Mouse (Mus musculus) heart, adult 2 months (tissue): Measurements from ENCODE around the gene Vasn. TPM values are rescaled to one million over a fixed set of nuclear protein-coding genes. Genes with fewer than 3 reads are reported as not detected.
"Not testable (repeated sequence)": the region's sequence is repeated elsewhere in the genome, so short reads cannot be mapped to it uniquely, and the experiment has no call there.

Experiments used
- DNase-seq, 2 experiments: peaks; one replicate each; pipeline ENCODE4 v3.0.0; 2021
- H3K27ac ChIP-seq: fragments of 200-600 bp; 2 replicates; pipeline ENCODE4 v1.8.1; 2022
- H3K27me3 ChIP-seq: fragments of 200-500 bp; 2 replicates; pipeline ENCODE4 v1.6.1; 2012; ENCODE audit warnings: mild to moderate bottlenecking, low read length, inconsistent platforms, mixed read lengths; ENCODE audit not compliant: control insufficient read depth, insufficient read depth
- H3K36me3 ChIP-seq: fragments of 200-500 bp; 2 replicates; pipeline ENCODE4 v1.6.1; 2012; ENCODE audit warnings: low read length, inconsistent platforms; ENCODE audit not compliant: control insufficient read depth, insufficient read depth
- H3K4me1 ChIP-seq: fragments of 200-500 bp; 2 replicates; pipeline ENCODE4 v1.6.1; 2011; ENCODE audit warnings: low read length; ENCODE audit not compliant: control insufficient read depth, insufficient read depth
- H3K4me3 ChIP-seq: fragments of 200-600 bp; 2 replicates; pipeline ENCODE4 v1.8.1; 2022
- H3K79me2 ChIP-seq: fragments of 200-500 bp; replicated peaks from 2 replicates; pipeline ENCODE4 v1.6.1; 2012; ENCODE audit warnings: mild to moderate bottlenecking, inconsistent platforms, low read length, moderate library complexity, mixed read lengths; ENCODE audit not compliant: control insufficient read depth, insufficient read depth
- H3K9ac ChIP-seq: fragments of 200-500 bp; 2 replicates; pipeline ENCODE4 v1.6.1; 2012; ENCODE audit warnings: low read depth, mild to moderate bottlenecking, control low read depth, inconsistent platforms, low read length, mixed read lengths
- CTCF ChIP-seq: fragments of 200-600 bp; IDR thresholded peaks from 2 replicates; pipeline ENCODE4 v1.8.1; 2022; ENCODE audit warnings: antibody characterized with exemption, mild to moderate bottlenecking, moderate library complexity
- EP300 ChIP-seq: fragments of 200-500 bp; IDR thresholded peaks from 2 replicates; pipeline ENCODE4 v1.6.1; 2011; ENCODE audit warnings: low read depth, low read length, control low read depth; ENCODE audit not compliant: insufficient read depth
- POLR2A ChIP-seq: fragments of 200-500 bp; IDR thresholded peaks from 2 replicates; pipeline ENCODE4 v1.6.1; 2011; ENCODE audit warnings: mild to moderate bottlenecking, low read depth, low read length, control low read depth; ENCODE audit not compliant: insufficient read depth
- WGBS: fragments of 180-500 bp; shearing (Covaris S2); methylation state at CpG from one replicate; pipeline ENCODE4 v1.1.7; 2018; 5-methylcytosine and 5-hydroxymethylcytosine counted together
- intact Hi-C: fragments of 180-260 bp; cut with DNase I; formaldehyde crosslinking; loops from one replicate; pipeline ENCODE4 v1.15.1; 2025
- polyA plus RNA-seq: library from polyadenylated mRNA; depleted of rRNA; stranded (reverse); fragments of >200 nt; gene quantifications from 2 replicates; pipeline ENCODE4 v1.2.3, GENCODE M21; 2012
- total RNA-seq, 2 experiments: library from RNA; stranded (reverse); gene quantifications; 2 replicates each; pipeline ENCODE4 v1.2.3; 2021

The Vasn gene
- total and polyA plus RNA-seq, 3 experiments = 9.2 to 23.9 (median 10.5) TPM

DNA sequence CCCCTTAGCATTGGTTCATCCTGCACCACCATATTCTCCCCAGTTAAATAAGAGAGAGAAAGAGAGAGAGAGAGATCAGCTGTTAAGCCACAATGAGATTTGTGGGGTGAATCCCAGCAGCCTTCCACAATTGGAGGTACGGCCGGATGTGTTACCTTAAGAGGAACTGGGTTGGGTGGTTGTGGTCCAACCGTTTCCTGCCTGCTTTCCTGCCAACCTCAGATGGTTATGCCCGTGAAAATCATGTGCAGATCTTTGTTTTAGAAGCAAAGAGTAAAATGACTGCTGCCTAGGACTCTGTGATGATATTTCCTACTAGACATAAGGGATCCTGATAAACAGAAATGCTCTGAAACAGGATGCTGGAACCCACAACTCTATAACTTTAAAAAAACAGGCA, 34.4 kb downstream of the Vasn start:
- H3K27me3 ChIP-seq = no peaks in the 10 kb centered on the region
- H3K4me1 ChIP-seq = peaks cover 2% of the 10 kb centered on the region; the same call in 1 of the 2 replicates
- H3K79me2 ChIP-seq = no peaks in the 10 kb centered on the region
- H3K9ac ChIP-seq = no peak overlapping the region
- TF ChIP-seq POLR2A = no peak
- TF ChIP-seq EP300 = no peak
- no peak for TF ChIP-seq CTCF
- intact Hi-C loops = no loop called here
- H3K36me3 ChIP-seq = no peaks in the 10 kb centered on the region
- no peak for DNase-seq
- no peak overlapping the region for H3K4me3 ChIP-seq
- no peak overlapping the region for H3K27ac ChIP-seq
- WGBS = 46% methylated on average over 4 of the region's 4 CpGs

DNA sequence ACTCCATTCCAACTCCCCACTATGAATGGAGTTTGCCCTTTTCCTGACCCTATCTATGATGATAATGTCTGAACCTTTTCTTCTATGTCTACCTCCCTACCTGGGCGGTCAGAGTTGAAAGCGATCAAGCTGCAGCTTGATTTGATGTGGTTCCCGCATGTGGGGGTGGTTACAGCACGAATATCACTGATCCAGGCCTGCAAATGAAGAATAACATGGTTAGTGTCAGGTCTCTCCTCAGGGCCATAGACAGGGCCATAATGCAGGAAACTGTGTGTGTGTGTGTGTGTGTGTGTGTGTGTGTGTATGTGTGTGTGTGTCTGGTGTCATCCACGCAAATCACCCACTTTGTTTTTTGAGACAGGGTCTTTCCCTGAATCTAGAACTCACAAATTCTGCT, 37.1 kb downstream of the Vasn start:
- Histone ChIP-seq H3K9ac (no peak overlapping the region), H3K27ac (no peak overlapping the region), H3K27me3 (no peaks in the 10 kb centered on the region), H3K36me3 (no peaks in the 10 kb centered on the region), H3K4me3 (no peak overlapping the region), H3K4me1 (peaks cover 2% of the 10 kb centered on the region; the same call in 1 of the 2 replicates), H3K79me2 (no peaks in the 10 kb centered on the region)
- WGBS = 91% methylated on average over 5 of the region's 5 CpGs
- DNase-seq = no peak
- TF ChIP-seq CTCF (no peak), POLR2A (no peak), EP300 (no peak)
- intact Hi-C loops = no loop called here

DNA sequence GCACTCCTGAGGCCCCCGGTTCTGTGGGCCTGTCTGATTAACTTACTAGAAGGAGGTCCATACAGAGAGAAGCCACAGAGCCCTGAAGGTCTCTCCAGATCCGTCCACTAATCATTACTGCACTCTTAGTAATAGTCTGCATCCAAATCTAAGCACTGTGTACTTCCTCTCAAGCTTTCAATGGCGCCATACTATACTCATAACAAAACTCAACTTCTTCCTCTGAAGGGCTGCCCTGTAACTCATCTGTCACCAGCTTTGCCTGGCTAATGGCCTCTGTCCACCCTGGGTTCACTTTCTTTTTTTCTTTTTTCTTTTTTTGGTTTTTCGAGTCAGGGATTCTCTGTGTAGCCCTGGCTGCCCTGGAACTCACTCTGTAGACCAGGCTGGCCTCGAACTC, 38.3 kb downstream of the Vasn start:
- peaks cover 2% of the 10 kb centered on the region; the same call in 1 of the 2 replicates for H3K4me1 ChIP-seq
- no peak for DNase-seq
- TF ChIP-seq CTCF (no peak), POLR2A (no peak), EP300 (no peak)
- no peak overlapping the region for H3K9ac ChIP-seq
- H3K27ac ChIP-seq = no peak overlapping the region
- H3K27me3 ChIP-seq = no peaks in the 10 kb centered on the region
- intact Hi-C loops = loop anchor here (2.0 kb wide), 1 partner anchor 113 kb away; the partner anchor contains the start of gene Cdip1
- no peaks in the 10 kb centered on the region for H3K36me3 ChIP-seq
- no peak overlapping the region for H3K4me3 ChIP-seq
- 77% methylated on average over 5 of the region's 5 CpGs for WGBS
- no peaks in the 10 kb centered on the region for H3K79me2 ChIP-seq

DNA sequence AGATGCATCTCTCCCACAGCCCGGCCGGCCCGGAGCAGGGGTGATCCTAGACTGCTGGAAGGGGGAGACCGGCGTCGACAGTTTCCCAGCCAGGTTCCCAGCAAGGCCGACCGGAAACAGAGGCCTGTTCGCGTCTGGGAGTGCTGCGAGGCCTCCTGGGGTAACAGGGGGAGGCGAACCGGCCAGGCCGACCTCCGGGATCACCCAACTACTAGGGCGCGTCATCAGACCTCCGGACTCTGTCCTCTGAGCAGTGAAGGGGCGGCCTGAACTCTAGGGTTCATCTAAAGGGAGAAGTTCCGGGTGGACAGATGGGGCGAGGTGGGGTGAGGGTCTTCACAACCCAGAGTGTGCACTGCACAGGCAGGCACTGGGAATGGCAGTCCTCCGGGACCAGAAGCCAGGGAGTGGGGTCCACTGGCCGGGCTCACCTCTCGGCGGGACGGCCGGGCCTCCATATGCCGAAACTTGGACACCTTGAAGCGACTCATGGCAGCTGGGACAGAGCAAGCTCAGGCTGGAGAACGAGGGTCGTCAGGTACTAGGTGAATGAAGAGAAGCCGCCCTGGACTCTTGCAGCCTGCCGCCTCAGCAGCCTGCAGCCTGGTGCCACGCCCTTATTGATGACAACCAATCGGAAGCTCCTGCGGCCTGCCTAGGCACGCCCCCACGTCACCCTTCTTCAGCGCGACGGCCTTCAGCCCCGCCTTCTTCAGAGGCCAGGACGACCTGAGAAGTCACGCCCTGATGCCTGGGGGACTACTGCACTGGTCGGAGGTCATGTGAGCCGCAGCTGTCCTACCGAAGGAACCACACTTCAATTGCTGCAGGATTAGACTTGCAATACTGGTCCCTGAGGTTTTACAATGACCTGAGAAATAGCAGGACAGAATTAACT, 39.6 kb downstream of the Vasn start, which contains the start of gene Coro7:
Coro7 (minus strand) TSS at position 657 of the 898 bp plus-strand sequence.
- WGBS = 1% methylated on average over 47 of the region's 47 CpGs
- Histone ChIP-seq H3K9ac (peak within 1 kb of the TSS; percentile 56), H3K27me3 (no peaks in the 10 kb centered on the region), H3K36me3 (no peaks in the 10 kb centered on the region), H3K27ac (peak within 1 kb of the TSS; percentile 62), H3K4me1 (peaks cover 3% of the 10 kb centered on the region), H3K79me2 (peaks cover under 1% of the 10 kb centered on the region; the same call in 1 of the 2 replicates), H3K4me3 (peak within 1 kb of the TSS; percentile 88)
- peak; percentile 90 to 94 for DNase-seq
- intact Hi-C loops = loop anchor here (2.0 to 10.0 kb wide), 2 partner anchors 111 to 185 kb away; partner anchors contain the start of gene Cdip1
- TF ChIP-seq POLR2A (peak; percentile 75), EP300 (no peak), CTCF (no peak)

DNA sequence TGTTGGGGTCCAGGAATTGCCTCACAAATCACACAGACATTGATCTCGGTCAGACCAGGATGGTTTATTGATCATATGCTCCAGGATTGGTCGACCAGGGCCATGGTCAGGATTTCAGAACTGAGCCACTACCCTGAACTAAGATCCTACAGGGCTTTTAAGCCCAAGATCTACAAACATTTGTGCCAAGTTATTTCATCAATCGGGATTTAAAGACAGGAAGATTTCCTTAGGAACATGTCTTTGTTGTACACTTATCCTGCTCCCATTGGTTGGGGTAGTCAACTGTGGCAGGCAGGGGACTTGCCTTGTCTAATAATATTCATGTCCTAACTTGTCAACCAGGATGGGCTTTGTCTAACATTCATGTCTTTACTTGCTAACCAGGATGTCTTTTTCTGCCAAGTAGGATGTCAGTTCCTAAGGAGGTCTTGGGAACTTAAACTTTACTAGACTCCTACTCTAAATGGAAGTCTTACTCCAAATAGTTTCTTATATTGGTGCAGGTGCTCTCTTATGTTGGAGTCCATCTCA, 41.2 kb downstream of the Vasn start:
- H3K27me3 ChIP-seq, H3K27ac ChIP-seq, H3K4me3 ChIP-seq, H3K36me3 ChIP-seq, DNase-seq, H3K9ac ChIP-seq, H3K4me1 ChIP-seq, H3K79me2 ChIP-seq: not testable (repeated sequence)
- 76% methylated on average over 3 of the region's 3 CpGs for WGBS
- intact Hi-C loops = loop anchor here (10.0 kb wide), 1 partner anchor 184 kb away; no protein-coding TSS in a partner anchor
